Mouse (Mus musculus) gastrocnemius, adult 2 months (tissue): ENCODE data around the gene Ntn1. TPM values are rescaled to one million over a fixed set of nuclear protein-coding genes. Genes with fewer than 3 reads are reported as not detected.
A peak's percentile ranks its signal among the peaks of the same experiment; 100 is the strongest.

ENCODE experiments used
- DNase-seq: peaks from one replicate; pipeline ENCODE4 v3.0.0; 2022
- H3K27ac ChIP-seq: fragments of 200-600 bp; 2 replicates; pipeline ENCODE4 v1.8.1; 2022; ENCODE audit warnings: mild to moderate bottlenecking
- H3K4me3 ChIP-seq: fragments of 200-600 bp; 2 replicates; pipeline ENCODE4 v1.8.1; 2022; ENCODE audit warnings: mild to moderate bottlenecking, moderate library complexity
- CTCF ChIP-seq: fragments of 200-600 bp; IDR thresholded peaks from 2 replicates; pipeline ENCODE4 v1.8.1; 2022; ENCODE audit warnings: antibody characterized with exemption, mild to moderate bottlenecking, moderate library complexity
- intact Hi-C: fragments of 180-260 bp; cut with DNase I; formaldehyde crosslinking; loops from one replicate; pipeline ENCODE4 v1.15.1; 2025
- total RNA-seq, 2 experiments: library from RNA; stranded (reverse); gene quantifications; 2 replicates each; pipeline ENCODE4 v1.2.3; 2021

The Ntn1 gene
- total RNA-seq, 2 experiments from 2014 or later = 4.7 to 8.0 TPM

DNA sequence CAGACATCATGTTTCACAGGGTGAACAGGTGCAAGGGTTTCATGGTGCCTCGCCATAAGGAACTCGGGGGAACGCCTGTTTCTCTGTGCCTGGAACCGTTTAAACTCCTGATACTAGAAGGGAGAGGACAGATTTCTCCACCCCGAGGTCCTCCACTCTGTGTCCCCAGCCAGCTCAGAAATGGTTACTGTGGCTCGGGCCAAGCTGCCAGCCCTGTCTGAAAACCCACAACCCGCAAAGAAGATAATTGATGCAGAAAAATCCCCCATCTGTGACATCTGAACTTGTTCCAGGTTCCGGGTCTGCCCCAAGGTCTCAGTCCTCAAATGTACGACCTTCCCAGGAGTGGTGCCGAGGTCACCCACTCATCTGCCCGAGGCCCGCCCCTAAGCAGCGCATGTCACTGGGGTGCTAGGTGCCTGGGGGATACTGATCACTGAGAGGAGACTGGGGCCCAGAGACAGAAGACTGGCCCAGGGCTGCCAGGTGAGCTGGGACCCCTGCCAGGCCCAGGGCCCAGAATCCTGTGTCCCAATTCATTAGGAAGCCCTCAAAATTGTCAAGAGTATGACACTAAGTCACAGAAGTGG lies 68.9 kb downstream of the Ntn1 start:
- no peak for DNase-seq
- Histone ChIP-seq H3K27ac (no peak overlapping the region), H3K4me3 (no peak overlapping the region)
- TF ChIP-seq CTCF = no peak
- intact Hi-C loops = no loop called here

DNA sequence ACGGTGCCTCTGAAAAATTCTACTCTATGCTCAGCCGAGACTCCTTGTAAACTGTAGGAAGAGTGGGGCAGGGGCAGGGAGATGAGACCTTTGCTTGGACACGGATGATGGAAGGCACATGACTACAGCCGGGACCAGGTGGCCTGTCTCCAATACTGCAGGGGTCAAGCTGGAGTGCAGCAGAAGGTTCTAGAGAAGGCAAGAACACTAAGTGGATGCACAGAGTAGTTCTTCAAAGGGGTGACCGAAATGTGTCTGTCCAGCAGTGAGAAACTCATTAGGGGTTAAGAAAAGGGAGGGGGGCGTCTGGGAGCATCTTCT lies 69.5 kb downstream of the Ntn1 start:
- no peak for DNase-seq
- Histone ChIP-seq H3K27ac (no peak overlapping the region), H3K4me3 (no peak overlapping the region)
- no peak for TF ChIP-seq CTCF
- intact Hi-C loops = no loop called here

GRCm38 (mm10) chr11:68330398-68331116 lies 70.1 kb downstream of the Ntn1 start:
- H3K4me3 ChIP-seq = no peak overlapping the region
- DNase-seq = no peak
- intact Hi-C loops = no loop called here

GRCm38 (mm10) chr11:68324863-68325262 lies 75.8 kb downstream of the Ntn1 start:
- Histone ChIP-seq H3K4me3 (no peak overlapping the region), H3K27ac (no peak overlapping the region)
- DNase-seq = no peak
- no peak for TF ChIP-seq CTCF
- intact Hi-C loops = no loop called here

More at GRCm38 (mm10) chr11:68330398-68331116, 70.1 kb downstream of the Ntn1 start:
- no peak for TF ChIP-seq CTCF
- H3K27ac ChIP-seq = no peak overlapping the region

GRCm38 (mm10) chr11:68321417-68321816 lies 79.2 kb downstream of the Ntn1 start:
- intact Hi-C loops = no loop called here
- Histone ChIP-seq H3K4me3 (no peak overlapping the region), H3K27ac (peak overlapping the region; percentile 59)
- DNase-seq = peak; percentile 80
- TF ChIP-seq CTCF = no peak

- DNase-seq = no peak
- H3K27ac ChIP-seq = no peak overlapping the region
- TF ChIP-seq CTCF = no peak
These were observed 85.0 kb downstream of the Ntn1 start for GRCm38 (mm10) chr11:68315551-68316130.

DNA sequence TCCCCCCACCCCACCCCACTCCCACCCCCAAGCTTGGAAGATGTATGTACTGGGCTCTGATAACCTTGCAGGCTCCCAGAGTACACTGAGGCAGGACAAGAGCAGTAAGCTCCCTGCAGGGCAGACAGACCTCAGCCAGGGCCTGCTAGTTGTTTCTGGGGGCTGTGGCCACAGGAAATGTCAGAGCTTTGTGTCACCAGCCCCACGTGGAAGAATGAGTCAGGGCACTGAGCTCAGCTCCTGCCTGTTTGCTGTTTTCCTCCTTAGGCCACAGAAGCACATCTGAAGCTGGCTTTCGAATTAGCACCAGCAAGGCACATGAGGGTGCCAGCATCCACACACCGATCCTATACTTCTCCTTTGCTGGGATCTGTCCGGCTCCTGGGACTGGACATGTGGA lies 86.8 kb downstream of the Ntn1 start:
- DNase-seq = peak; percentile 33
- TF ChIP-seq CTCF = no peak
- H3K27ac ChIP-seq = 0 out of 2 replicates have a peak overlapping the region, but pooled peaks have one; percentile 8
- intact Hi-C loops = no loop called here
- no peak overlapping the region for H3K4me3 ChIP-seq

More at GRCm38 (mm10) chr11:68315551-68316130, 85.0 kb downstream of the Ntn1 start:
- no peak overlapping the region for H3K4me3 ChIP-seq
- intact Hi-C loops = no loop called here

GRCm38 (mm10) chr11:68313065-68313464 lies 87.6 kb downstream of the Ntn1 start:
- H3K27ac ChIP-seq = no peak overlapping the region
- TF ChIP-seq CTCF = no peak
- no peak for DNase-seq

GRCm38 (mm10) chr11:68308911-68309580 lies 91.6 kb downstream of the Ntn1 start:
- TF ChIP-seq CTCF = no peak
- DNase-seq = no peak
- intact Hi-C loops = no loop called here
- no peak overlapping the region for H3K4me3 ChIP-seq
- H3K27ac ChIP-seq = 0 out of 2 replicates have a peak overlapping the region, but pooled peaks have one; percentile 21

More at GRCm38 (mm10) chr11:68313065-68313464, 87.6 kb downstream of the Ntn1 start:
- intact Hi-C loops = no loop called here
- H3K4me3 ChIP-seq = no peak overlapping the region

GRCm38 (mm10) chr11:68305997-68306396 lies 94.6 kb downstream of the Ntn1 start:
- Histone ChIP-seq H3K4me3 (no peak overlapping the region), H3K27ac (peak overlapping the region; percentile 20; the same call in 1 of the 2 replicates)
- intact Hi-C loops = no loop called here
- no peak for DNase-seq
- TF ChIP-seq CTCF = no peak

DNA sequence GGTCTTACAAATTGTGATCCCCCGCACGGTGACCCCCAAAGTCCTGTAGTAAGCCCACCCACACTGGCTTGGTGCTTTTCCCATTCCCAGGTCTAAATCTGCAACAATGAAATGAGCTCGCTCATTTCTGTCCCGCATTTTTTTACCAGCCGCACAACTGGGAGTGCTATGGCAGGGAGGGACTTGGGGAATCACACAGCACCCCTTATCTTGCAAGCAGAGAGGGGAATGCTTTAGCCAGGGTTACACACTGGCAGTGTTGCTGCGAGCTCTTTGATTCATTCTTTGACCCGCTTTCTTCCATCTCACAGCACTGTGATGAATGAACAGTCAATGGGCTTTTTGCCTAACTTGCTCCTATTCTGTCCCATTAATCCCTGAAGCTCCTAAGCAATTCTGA lies 98.3 kb downstream of the Ntn1 start:
- DNase-seq = no peak
- H3K4me3 ChIP-seq = no peak overlapping the region
- intact Hi-C loops = no loop called here
- H3K27ac ChIP-seq = no peak overlapping the region
- no peak for TF ChIP-seq CTCF

GRCm38 (mm10) chr11:68301660-68302059 lies 99.0 kb downstream of the Ntn1 start:
- no peak for TF ChIP-seq CTCF
- no peak overlapping the region for H3K4me3 ChIP-seq
- no peak for DNase-seq
- intact Hi-C loops = no loop called here
- no peak overlapping the region for H3K27ac ChIP-seq

DNA sequence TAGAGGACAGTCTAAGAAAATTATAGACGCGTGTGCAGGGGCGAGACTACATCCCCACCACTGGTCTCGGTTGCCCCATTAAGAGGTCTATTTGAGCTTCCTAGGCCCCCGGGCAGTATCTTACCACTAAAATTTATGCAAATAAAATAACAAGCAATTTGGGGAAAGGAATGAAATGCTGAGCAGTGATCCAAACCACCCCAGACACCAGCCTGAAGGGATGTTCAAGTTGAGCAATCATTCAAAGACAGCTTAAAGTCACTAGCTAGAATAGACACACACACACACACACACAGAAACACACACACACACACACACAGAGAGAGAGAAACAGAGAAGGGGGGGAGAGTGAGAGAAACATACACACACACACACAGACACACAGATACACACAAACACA lies 105.1 kb downstream of the Ntn1 start:
- no peak overlapping the region for H3K4me3 ChIP-seq
- intact Hi-C loops = no loop called here
- H3K27ac ChIP-seq = no peak overlapping the region
- DNase-seq = no peak
- TF ChIP-seq CTCF = no peak
